Mouse (Mus musculus): Measurements from ENCODE around the gene Tbk1.

Tbk1 gene

GRCm38 (mm10) chr10:121499063-121499462, 87.5 kb downstream of the Tbk1 start:
- DNase-seq (ENCODE audit: low read depth, low spot score) = no peak

- DNase-seq (ENCODE audit: low read depth, low spot score) = no peak
Measured at GRCm38 (mm10) chr10:121498481-121498904, 88.1 kb downstream of the Tbk1 start.

- DNase-seq (ENCODE audit: low read depth, low spot score) = no peak
Measured at GRCm38 (mm10) chr10:121497968-121498367, 88.6 kb downstream of the Tbk1 start.

DNA sequence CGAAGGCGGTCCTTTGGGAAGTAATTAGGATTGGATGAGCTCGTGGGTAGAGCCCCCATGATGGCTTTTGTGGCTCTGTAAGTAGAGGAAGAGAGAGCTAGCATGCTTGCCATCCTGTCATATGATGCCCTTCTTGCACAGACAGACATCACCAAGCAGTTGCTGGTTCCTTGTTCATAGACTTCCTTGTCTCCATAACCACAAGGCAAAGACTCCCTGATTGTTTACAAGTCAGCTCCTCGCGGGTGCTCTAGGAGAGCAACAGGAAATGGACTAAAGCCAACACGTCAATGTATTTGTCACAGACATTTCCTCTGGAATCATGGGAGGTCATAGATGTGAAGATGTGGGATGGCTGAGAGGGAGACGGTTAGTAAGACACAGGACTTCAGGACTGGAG, 90.0 kb downstream of the Tbk1 start:
- DNase-seq (ENCODE audit: low read depth, low spot score) = no peak
